Mouse (Mus musculus): Measurements from ENCODE around the gene Tox3. TPM values are rescaled to one million over a fixed set of nuclear protein-coding genes. Genes with fewer than 3 reads are reported as not detected.

Tox3 gene
- not detected in 2 replicates for polyA plus RNA-seq (2012; ENCODE audit: insufficient read depth, insufficient read length, missing spikeins)

- no peaks in the 10 kb centered on the region for H3K4me1 ChIP-seq (ENCODE audit: control insufficient read depth, insufficient read depth, low read length)
- TF ChIP-seq CTCF (IDR thresholded peaks at IDR 0.05; ENCODE audit: low read depth, low read length) (no peak), POLR2A (IDR thresholded peaks at IDR 0.05; ENCODE audit: borderline replicate concordance, low read depth, low read length) (no peak)
- no peak within 1 kb of the TSS for H3K4me3 ChIP-seq (ENCODE audit: insufficient read depth, low read length)
- H3K27ac ChIP-seq (ENCODE audit: insufficient read depth, low read depth, low read length), result no peak within 1 kb of the TSS
These were observed at the start of gene Tox3 for GRCm38 (mm10) chr8:90348178-90348925. Gene Tox3 (minus strand): TSS chr8:90348343.

- Histone ChIP-seq H3K4me3 (ENCODE audit: insufficient read depth, low read length) (no peak overlapping the region), H3K27ac (ENCODE audit: insufficient read depth, low read depth, low read length) (no peak overlapping the region), H3K4me1 (ENCODE audit: control insufficient read depth, insufficient read depth, low read length) (no peaks in the 10 kb centered on the region)
- TF ChIP-seq POLR2A (IDR thresholded peaks at IDR 0.05; ENCODE audit: borderline replicate concordance, low read depth, low read length), result no peak
- TF ChIP-seq CTCF (IDR thresholded peaks at IDR 0.05; ENCODE audit: low read depth, low read length), result no peak
These were observed 44.5 kb upstream of the Tox3 start for GRCm38 (mm10) chr8:90392643-90393042.

DNA sequence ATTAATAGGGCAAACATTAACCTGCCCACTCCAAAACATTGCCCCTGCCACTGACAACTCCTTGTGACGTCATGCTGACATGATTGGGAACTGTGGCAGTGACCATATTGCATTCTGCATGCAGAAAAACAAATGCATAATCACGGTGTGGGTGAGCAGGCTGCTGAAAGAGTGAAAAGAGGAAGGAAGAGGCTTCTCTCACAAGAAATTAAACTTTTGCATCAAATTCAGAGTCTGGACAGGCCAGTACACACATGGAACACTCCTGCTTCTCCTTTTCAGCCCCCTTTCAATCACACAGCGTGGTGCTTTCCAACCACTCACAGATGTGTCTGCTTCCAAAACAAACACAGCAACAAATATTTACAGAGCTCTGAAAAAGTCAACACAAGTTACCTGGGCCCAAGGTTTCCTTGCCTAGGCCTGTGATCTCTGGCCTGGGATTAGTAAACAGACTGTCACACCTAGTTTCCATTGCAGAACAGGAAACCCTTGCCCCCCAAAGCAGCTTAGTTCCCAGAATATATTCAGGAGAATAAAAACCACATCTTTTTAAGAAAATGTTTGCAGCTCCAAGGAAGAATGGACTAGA lies 43.4 kb upstream of the Tox3 start:
- TF ChIP-seq CTCF (IDR thresholded peaks at IDR 0.05; ENCODE audit: low read depth, low read length), result no peak
- no peak for TF ChIP-seq POLR2A (IDR thresholded peaks at IDR 0.05; ENCODE audit: borderline replicate concordance, low read depth, low read length)
- no peaks in the 10 kb centered on the region for H3K4me1 ChIP-seq (ENCODE audit: control insufficient read depth, insufficient read depth, low read length)
- no peak overlapping the region for H3K27ac ChIP-seq (ENCODE audit: insufficient read depth, low read depth, low read length)
- no peak overlapping the region for H3K4me3 ChIP-seq (ENCODE audit: insufficient read depth, low read length)

- TF ChIP-seq CTCF (IDR thresholded peaks at IDR 0.05; ENCODE audit: low read depth, low read length) (no peak), POLR2A (IDR thresholded peaks at IDR 0.05; ENCODE audit: borderline replicate concordance, low read depth, low read length) (no peak)
- Histone ChIP-seq H3K27ac (ENCODE audit: insufficient read depth, low read depth, low read length) (no peak overlapping the region), H3K4me3 (ENCODE audit: insufficient read depth, low read length) (no peak overlapping the region), H3K4me1 (ENCODE audit: control insufficient read depth, insufficient read depth, low read length) (no peaks in the 10 kb centered on the region)
These were observed 42.7 kb upstream of the Tox3 start for GRCm38 (mm10) chr8:90390827-90391226.

- H3K4me1 ChIP-seq (ENCODE audit: control insufficient read depth, insufficient read depth, low read length), result no peaks in the 10 kb centered on the region
- H3K4me3 ChIP-seq (ENCODE audit: insufficient read depth, low read length), result no peak overlapping the region
- TF ChIP-seq CTCF (IDR thresholded peaks at IDR 0.05; ENCODE audit: low read depth, low read length) (no peak), POLR2A (IDR thresholded peaks at IDR 0.05; ENCODE audit: borderline replicate concordance, low read depth, low read length) (no peak)
- no peak overlapping the region for H3K27ac ChIP-seq (ENCODE audit: insufficient read depth, low read depth, low read length)
These were observed 30.9 kb upstream of the Tox3 start for GRCm38 (mm10) chr8:90379064-90379463.

DNA sequence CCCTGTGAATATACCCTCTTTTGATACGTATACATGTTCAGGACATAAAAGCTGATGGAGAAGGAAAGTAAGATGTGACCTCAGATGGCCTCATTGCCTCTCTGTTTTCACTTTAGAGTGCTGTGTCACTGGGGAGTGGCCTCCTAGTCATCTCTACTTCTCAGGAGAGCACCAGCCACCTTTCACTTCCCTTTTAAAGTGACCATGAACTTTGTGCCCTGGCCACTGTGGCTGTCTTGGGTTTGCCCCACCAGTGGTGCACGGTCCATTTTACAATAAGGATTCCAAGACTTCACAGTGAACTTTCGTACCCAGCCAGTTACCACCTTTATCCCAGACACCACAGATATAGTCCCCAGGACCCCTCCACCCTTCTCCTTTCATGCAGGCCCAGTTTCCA lies 29.9 kb upstream of the Tox3 start:
- H3K27ac ChIP-seq (ENCODE audit: insufficient read depth, low read depth, low read length), result no peak overlapping the region
- TF ChIP-seq POLR2A (IDR thresholded peaks at IDR 0.05; ENCODE audit: borderline replicate concordance, low read depth, low read length), result no peak
- no peak for TF ChIP-seq CTCF (IDR thresholded peaks at IDR 0.05; ENCODE audit: low read depth, low read length)
- no peaks in the 10 kb centered on the region for H3K4me1 ChIP-seq (ENCODE audit: control insufficient read depth, insufficient read depth, low read length)
- no peak overlapping the region for H3K4me3 ChIP-seq (ENCODE audit: insufficient read depth, low read length)

DNA sequence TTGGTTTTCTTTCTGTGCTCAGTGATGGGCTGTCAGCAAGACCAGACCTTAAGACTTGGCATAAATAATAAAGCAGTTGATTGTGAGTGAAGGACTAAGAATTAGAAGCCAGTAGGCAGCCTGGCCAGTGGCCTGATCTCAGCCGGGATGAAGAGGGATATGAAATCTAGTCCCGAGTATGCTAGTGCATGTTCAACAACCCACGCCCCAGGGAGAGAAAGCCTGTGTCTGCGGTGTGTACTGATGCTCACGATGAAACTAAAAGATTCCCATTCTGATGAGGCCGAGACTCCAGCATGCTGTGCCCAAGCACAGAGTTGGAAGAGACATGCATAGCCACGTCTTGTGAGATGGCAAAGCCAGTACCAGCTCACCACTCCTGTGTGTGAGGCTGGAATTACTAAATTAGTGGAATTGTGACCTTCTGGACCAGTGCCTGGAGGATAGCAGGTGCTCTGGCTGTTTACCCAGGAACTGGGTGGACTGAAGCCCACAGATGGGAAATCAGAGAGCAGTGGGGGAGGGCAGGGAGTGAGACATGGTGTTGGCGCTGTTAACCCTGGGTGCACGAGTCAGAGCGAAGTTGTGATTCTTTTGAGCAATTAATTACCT lies 23.6 kb upstream of the Tox3 start:
- TF ChIP-seq CTCF (IDR thresholded peaks at IDR 0.05; ENCODE audit: low read depth, low read length), result no peak
- no peak for TF ChIP-seq POLR2A (IDR thresholded peaks at IDR 0.05; ENCODE audit: borderline replicate concordance, low read depth, low read length)
- Histone ChIP-seq H3K27ac (ENCODE audit: insufficient read depth, low read depth, low read length) (no peak overlapping the region), H3K4me1 (ENCODE audit: control insufficient read depth, insufficient read depth, low read length) (no peaks in the 10 kb centered on the region), H3K4me3 (ENCODE audit: insufficient read depth, low read length) (no peak overlapping the region)

DNA sequence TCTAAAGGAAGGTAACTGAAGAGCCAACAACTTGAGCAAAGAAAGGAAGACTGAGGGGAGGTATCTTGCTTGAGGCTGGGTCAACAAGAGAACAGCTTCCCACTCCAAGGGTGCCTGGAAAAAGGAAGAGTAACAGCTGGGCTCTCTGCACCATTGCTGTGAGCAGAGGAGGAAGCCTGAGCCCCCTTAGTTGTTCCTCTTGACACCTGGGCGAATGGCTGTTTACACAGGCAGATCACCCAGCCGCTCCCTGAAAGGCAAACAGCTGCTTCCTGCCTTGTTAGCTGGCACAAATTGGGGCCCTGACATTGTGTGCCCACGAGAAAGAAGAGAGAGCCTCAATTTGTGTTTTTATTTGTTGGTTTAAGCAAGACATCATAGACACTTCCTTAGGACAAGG lies 21.7 kb upstream of the Tox3 start:
- H3K4me3 ChIP-seq (ENCODE audit: insufficient read depth, low read length), result no peak overlapping the region
- no peaks in the 10 kb centered on the region for H3K4me1 ChIP-seq (ENCODE audit: control insufficient read depth, insufficient read depth, low read length)
- TF ChIP-seq CTCF (IDR thresholded peaks at IDR 0.05; ENCODE audit: low read depth, low read length) (no peak), POLR2A (IDR thresholded peaks at IDR 0.05; ENCODE audit: borderline replicate concordance, low read depth, low read length) (no peak)
- H3K27ac ChIP-seq (ENCODE audit: insufficient read depth, low read depth, low read length), result no peak overlapping the region

DNA sequence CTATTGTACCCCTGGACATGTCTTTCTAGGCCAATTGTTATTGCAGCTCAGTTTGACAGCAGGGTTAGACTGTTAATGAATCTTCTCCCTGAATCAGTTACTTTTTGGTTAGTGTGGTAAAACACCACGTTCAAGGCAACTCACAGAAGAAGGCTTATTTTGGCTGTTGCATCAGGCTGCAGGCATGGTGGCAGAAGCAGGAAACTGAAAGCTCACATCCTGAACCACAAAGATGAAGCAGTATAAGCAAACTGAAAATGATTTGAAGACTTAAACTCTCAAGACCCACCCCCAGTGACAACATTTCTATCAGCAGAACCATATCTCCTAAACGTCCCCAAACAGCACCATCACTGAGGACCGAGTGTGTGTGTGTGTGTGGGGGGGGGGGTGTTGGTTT lies 8.6 kb upstream of the Tox3 start:
- no peaks in the 10 kb centered on the region for H3K4me1 ChIP-seq (ENCODE audit: control insufficient read depth, insufficient read depth, low read length)
- H3K4me3 ChIP-seq (ENCODE audit: insufficient read depth, low read length), result no peak overlapping the region
- TF ChIP-seq POLR2A (IDR thresholded peaks at IDR 0.05; ENCODE audit: borderline replicate concordance, low read depth, low read length), result no peak
- no peak for TF ChIP-seq CTCF (IDR thresholded peaks at IDR 0.05; ENCODE audit: low read depth, low read length)
- H3K27ac ChIP-seq (ENCODE audit: insufficient read depth, low read depth, low read length), result no peak overlapping the region

DNA sequence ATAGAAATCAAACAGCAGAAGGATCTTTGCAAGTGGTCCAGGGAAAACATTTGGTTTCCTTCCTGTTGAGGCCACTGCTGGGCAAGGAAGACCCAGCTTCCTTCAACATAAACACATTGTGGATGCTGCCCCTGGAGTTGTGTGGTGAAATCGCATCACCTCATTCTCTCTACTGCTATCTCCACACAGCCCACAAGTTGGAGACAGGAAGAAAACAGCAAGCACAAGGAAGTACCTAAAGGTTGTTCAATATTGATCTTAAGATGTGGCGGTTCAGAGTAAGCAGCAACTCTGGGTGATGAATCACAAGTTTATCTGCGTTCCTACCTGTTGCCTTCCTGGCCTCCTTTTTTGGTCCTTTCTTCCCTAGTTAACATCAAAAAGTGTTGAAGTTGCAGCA lies 6.6 kb upstream of the Tox3 start:
- Histone ChIP-seq H3K4me1 (ENCODE audit: control insufficient read depth, insufficient read depth, low read length) (no peaks in the 10 kb centered on the region), H3K4me3 (ENCODE audit: insufficient read depth, low read length) (no peak overlapping the region), H3K27ac (ENCODE audit: insufficient read depth, low read depth, low read length) (no peak overlapping the region)
- TF ChIP-seq POLR2A (IDR thresholded peaks at IDR 0.05; ENCODE audit: borderline replicate concordance, low read depth, low read length) (no peak), CTCF (IDR thresholded peaks at IDR 0.05; ENCODE audit: low read depth, low read length) (no peak)
